Mouse (Mus musculus): ENCODE results near the gene Gm4175. TPM values are rescaled to one million over a fixed set of nuclear protein-coding genes. Genes with fewer than 3 reads are reported as not detected.
"Not testable (repeated sequence)": the region's sequence is repeated elsewhere in the genome, so short reads cannot be mapped to it uniquely, and the experiment has no call there.

The Gm4175 gene
- polyA plus RNA-seq (2015; fragmentation: Nextera tagmentation; extraction: Ambion mirVana), result not detected in 2 replicates

- H3K27me3 ChIP-seq; H3K36me3 ChIP-seq; H3K27ac ChIP-seq; H3K4me2 ChIP-seq; ATAC-seq (ENCODE audit: borderline replicate concordance, extremely low read depth, low FRiP score, low TSS enrichment); H3K4me1 ChIP-seq; H3K9ac ChIP-seq; H3K9me3 ChIP-seq; H3K4me3 ChIP-seq: not testable (repeated sequence)
- no CpG with 5 or more reads among the region's 5 CpGs for WGBS
These were observed at the start of gene Gm4175 for GRCm38 (mm10) chr7:21761375-21761774. Gene Gm4175 (minus strand): TSS chr7:21761475.

DNA sequence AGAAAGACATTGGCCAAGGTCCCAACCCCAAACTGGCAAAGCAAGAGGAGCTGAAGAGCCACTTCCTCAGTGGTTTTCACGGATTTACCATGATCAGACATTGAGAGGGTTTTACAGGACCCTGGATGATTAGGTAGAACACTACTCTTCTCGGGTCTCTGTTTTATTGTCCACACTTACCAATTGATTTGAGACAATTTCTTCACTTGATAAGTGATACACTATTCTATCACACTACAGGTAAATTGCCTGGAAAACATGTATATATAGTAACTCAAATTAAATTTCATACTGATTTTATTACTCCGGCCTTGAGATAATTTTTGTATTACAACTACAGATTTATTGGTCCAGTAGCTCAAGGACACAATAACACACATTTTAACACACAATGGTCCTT, 35.4 kb upstream of the Gm4175 start, which contains the start of gene Gm4177:
Gm4177 (minus strand) TSS at position 101 of the 400 bp plus-strand sequence.
- not testable (repeated sequence) for H3K4me1 ChIP-seq; H3K4me2 ChIP-seq; H3K36me3 ChIP-seq; H3K9ac ChIP-seq; H3K27ac ChIP-seq; ATAC-seq (ENCODE audit: borderline replicate concordance, extremely low read depth, low FRiP score, low TSS enrichment); H3K9me3 ChIP-seq; H3K4me3 ChIP-seq; H3K27me3 ChIP-seq
- WGBS, result no CpG with 5 or more reads among the region's 3 CpGs

Other genes with a start within 250 kb of the Gm4175 start
- not detected in 2 replicates for gene Vmn1r130, start 249.7 kb downstream of the Gm4175 start, polyA plus RNA-seq (2015; fragmentation: Nextera tagmentation; extraction: Ambion mirVana)
- gene Vmn1r131, start 215.4 kb downstream of the Gm4175 start, polyA plus RNA-seq (2015; fragmentation: Nextera tagmentation; extraction: Ambion mirVana), result not detected in 2 replicates
- not detected in 2 replicates for gene Vmn1r132, start 147.4 kb downstream of the Gm4175 start, polyA plus RNA-seq (2015; fragmentation: Nextera tagmentation; extraction: Ambion mirVana)
- gene Gm4177, start 35.3 kb upstream of the Gm4175 start, polyA plus RNA-seq (2015; fragmentation: Nextera tagmentation; extraction: Ambion mirVana), result not detected in 2 replicates
- not detected in 2 replicates for gene Vmn1r135, start 70.9 kb upstream of the Gm4175 start, polyA plus RNA-seq (2015; fragmentation: Nextera tagmentation; extraction: Ambion mirVana)
- not detected in 2 replicates for gene Gm5725, start 82.8 kb upstream of the Gm4175 start, polyA plus RNA-seq (2015; fragmentation: Nextera tagmentation; extraction: Ambion mirVana)
- not detected in 2 replicates for gene Gm5891, start 159.8 kb upstream of the Gm4175 start, polyA plus RNA-seq (2015; fragmentation: Nextera tagmentation; extraction: Ambion mirVana)
- not detected in 2 replicates for gene Vmn1r137, start 233.1 kb upstream of the Gm4175 start, polyA plus RNA-seq (2015; fragmentation: Nextera tagmentation; extraction: Ambion mirVana)

Measured in lung, embryonic 15.5 days (tissue).